Mouse (Mus musculus) T-cell, adult 2 months (primary cell): Measurements from ENCODE around the gene Grifin.

ENCODE experiments used
- DNase-seq: peaks from one replicate; pipeline ENCODE4 v3.0.0; 2022; ENCODE audit warnings: low spot score

Grifin gene

DNA sequence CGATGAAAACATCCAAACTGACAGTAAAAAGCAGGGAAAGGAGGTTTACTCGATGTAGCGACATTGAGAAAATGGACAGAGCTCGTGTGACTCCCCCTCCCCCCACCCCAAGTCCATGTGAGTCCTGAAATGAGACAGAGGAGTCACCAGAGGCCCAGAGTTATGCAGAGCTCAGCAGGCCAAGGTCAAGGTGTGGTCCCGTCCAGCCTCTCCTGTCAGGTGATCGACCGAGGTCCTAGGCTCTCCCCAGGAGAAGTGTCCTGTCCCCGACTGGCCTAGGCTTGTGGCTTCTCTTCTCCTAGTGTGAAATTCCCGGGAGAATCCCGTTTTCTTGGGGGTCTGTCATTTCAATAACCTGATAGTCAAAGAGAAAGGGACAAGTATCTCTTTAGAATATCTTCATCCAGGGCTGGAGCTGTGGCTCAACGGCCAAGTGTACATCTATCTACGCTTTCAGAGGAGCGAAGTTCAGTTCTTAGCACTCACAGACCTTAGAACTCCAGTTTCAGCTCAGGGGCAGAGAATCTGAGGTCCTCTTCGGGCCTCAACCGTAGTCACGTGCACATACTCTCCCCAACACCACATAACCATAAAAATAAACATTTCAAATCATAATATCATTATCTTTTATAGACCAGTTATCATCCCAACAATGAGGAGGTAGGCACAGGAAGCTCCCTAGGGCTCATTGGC lies 24.4 kb upstream of the Grifin start:
- no peak for DNase-seq

DNA sequence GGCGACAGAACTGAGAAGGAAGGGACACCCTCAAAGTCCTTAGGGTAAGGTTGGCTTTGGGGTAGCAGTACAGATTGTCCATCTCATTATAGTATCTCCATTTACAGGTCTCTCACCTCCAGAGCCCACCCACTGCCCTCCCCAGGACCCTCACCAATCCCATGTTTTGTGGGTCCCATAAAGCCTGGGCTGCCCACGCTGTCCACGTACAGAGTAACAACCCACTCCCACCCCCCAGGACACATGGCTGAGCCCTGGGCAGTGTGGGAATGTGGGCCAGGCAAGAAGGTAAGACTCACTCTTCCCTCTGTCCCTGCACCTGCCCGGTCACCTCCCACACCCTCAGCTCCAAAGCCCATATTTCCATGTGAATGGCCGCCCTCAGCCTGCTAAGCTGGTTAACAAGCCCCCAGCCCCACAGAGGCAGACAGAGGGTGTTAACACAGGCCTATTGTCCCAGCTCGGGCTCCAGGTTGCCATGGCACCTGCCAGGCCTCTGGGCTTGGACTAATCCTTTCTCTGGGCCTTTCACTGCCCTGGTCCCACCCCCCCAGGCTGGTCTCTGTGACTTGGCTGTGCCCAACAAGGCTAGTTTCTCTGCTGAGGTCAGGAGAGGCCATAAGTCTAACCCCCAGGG lies 19.0 kb upstream of the Grifin start:
- DNase-seq: no peak

DNA sequence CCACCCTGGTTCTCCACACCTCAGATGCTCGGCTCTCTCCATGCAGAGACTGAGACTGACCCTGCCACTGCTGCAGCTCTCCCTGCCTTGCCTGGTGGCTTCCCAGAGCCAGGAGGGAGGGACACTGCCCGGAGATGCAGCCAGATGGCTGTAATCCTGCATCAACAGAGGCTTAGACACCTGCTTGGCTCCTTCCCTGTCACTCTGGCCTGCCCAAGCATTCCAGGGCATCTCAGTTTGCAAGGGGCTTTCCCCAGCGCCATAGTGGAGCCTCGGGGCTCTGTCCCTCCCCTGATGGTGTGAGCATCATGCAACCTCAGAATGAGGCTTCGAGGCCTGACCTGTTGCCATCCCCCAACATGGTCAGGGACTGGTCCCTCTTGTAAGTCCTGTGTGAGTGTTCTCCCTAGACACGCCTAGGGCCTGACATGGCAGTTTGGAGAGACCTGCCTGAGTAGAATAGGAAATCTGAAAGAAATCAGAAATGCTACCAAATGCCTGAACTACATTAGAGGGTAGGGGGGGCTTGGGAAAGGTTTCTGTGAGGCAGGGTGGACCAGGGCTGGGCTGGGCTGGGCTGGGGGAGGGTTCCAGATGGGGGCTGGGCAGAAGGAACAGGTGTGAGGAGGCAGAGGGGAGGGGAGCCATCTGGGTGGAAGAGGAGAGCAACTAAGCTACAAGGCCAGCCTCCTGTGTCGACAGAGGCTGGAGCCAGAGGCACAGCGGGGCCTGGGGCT lies 18.3 kb upstream of the Grifin start:
- no peak for DNase-seq

DNA sequence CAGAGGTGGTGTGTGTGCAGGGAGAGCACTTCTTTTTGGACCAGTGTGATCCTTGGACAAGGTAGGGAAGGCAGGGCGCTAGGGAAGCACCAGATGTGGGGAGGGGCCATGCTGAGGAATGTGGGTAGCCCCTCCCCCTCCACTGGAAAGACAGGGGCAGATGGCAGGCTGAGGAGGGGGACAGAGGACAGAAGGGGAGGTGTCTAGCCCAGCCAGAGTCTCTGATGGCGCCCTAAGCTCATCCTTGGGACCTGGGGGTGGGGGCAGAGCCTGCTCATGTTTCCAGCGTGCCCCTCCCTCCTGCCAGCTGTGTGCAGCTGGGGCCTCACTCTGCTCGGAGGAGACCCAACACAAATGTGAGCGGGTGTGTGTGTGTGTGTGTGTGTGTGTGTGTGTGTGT lies 16.7 kb upstream of the Grifin start:
- DNase-seq: no peak

DNA sequence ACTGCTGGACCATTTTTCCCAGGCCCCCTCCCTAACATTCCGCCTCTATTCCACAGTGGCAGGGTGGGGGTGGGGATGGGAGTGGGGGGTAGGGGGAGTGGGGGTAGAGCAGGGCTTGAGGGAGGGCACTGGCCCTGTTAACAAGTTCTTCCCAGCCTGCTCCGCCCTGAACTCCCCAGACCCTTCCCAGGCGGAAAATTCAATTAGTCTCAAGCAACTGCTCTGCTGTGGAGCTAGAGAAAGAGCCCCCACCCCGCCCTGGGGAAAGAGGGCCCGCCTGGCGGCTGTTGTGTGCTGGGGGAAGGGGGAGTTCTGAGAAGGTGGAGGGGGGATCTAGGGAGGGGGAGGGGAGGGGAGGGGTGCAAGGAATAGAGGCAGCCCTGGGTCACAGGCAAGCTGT lies 14.9 kb upstream of the Grifin start:
- no peak for DNase-seq

DNA sequence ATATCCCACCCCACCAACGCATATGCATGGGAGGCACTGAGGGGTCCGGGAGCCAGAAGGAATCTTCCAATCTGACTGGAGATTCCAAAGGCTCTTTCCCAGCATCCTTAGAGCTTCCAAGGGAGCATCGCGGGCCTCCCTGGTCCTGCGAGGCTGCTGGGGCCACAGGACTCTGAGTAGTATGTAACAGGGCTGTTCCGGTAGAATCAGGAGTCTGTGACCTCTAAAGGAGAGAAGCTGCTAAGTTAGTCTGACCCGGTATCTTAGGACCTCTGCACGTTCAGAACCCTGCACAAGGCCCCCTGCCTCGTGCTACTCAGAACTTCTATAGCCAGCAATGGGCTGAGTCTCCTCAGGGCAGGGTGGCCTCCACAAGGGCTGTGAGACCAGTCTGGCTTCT lies 14.3 kb upstream of the Grifin start:
- no peak for DNase-seq

DNA sequence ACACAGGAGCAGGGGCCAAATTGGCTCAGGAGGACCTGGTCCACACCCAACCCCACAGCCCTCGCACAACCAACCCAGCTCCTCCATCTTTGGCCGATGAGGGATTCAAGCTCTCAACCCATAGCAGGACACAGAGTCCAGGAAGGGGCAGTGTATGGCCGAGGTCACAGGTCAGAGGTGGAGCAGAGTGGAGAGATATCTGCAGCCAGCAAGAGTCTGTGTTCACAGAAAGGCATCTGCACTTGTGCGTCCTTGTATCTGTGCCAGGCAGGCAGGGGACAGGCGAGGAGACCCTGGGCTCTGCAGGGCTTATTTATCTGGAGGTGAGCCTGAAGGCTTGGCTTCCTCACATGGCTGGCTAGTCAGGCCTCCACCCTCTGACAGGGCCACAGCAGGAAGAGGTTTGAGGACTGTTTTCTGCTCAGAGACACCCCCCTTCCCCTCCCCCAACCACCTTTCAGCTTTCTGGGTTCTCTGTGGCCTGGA lies 10.6 kb upstream of the Grifin start:
- DNase-seq: peak; percentile 76

DNA sequence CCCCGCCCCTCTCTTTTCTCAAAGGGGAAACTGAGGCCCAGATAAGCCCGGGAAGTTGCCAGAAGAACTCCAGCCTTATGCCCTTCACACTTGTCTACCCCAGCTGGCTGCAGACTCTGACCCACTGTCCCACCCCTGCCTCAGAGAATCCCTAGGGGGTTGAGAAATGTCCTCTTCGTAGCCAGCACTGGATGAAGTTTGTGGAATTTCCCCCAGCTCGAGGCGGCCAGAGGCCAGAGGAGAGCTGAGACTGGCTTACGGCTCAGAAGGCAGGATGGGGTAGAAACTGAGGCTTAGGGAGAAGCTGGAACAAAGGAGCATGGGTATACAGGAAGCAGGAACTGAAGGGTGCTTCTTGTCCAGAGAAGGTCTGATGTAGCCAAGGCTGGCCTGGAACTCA lies 7.7 kb upstream of the Grifin start:
- no peak for DNase-seq

DNA sequence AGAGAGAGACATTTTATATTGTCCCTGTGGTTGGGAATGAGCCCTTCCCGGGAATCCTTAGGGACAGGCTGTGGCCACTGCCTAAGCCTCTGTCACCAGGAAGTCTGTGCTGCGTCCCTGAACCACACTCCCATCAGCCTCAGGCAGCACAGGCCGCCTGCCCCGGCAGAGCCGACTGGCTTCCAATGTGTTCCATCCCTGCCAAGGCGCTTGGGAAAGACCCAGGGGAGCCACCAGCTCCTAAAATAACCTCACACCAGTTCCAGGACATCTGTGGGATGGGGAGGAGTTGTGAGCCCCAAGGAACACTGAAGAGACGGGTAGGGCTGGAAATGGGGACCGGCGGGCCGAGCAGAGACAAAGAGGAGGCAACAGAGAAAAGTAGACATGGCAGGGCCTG lies 6.8 kb upstream of the Grifin start:
- no peak for DNase-seq

DNA sequence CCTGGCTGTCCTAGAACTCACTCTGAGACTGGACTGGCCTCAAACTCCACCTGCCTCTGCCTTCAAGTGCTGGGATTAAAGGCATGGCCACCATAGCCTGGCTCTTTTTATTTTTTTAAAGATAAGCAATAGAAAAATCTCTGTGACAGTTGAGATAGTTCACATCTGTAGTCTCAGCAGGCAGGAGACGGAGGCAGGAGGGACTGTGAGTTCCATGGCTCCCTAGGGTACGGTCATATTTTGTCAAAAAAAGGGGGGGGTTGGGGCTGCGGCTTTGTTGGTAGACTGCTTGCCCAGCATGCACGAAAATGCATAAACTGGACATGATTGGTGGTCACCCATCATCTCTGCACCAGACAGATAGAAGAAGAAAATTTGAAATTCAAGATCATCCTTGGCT lies 6.3 kb upstream of the Grifin start:
- DNase-seq: no peak

DNA sequence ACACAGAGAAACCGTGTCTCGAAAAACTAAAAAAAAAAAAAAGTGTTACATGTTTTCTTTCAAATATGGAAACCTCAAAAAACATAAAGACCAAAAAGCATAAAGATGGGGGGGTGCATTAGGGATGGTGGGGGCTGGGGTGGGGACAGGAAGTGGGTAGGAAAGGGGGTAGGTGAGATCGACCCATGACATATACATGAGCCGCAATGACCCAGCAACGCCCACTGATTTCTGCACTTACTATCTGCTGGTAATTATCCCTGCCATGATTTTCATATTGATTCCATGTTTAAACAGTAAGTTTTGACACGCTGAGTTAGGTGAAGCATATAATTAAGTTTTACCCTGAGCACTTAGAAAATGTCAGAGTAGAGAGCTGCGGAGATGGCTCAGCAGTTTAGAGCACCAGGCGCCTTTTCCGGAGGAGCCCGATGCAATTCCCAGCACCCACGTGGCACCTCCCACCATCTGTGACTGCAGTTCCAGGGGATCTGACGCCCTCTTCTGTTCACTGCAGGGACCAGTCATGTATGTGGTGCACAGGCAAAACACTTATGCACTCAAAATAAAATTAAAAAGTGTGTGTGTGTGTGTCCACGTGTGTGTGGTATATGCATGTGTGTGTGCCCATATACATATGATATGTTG lies 5.5 kb upstream of the Grifin start:
- peak; percentile 59 for DNase-seq

DNA sequence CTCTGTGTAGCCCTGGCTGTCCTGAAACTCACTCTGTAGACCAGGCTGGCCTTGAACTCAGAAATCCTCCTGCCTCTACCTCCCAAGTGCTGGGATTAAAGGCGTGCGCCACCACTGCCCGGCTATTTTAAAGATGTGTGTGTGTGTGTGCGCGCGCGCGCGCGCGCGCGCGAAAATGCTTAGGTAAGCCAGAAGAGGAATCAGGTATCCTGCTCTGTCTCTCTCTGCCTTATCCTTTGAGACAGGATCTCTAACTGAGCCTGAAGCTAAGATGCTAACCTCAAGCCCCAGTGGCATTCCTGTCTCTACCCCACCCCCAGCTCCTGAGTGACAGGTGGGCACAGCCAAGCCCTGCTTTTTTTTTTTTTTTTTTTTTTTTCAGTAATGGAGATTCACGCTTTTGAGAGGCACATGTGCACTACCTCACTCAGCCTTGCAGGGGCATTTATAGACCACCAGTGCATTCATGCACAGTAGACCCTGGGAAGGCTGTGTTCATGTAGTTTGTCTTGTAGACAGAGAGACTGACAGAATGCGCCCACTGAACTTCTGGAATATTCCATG lies 4.2 kb upstream of the Grifin start:
- no peak for DNase-seq

DNA sequence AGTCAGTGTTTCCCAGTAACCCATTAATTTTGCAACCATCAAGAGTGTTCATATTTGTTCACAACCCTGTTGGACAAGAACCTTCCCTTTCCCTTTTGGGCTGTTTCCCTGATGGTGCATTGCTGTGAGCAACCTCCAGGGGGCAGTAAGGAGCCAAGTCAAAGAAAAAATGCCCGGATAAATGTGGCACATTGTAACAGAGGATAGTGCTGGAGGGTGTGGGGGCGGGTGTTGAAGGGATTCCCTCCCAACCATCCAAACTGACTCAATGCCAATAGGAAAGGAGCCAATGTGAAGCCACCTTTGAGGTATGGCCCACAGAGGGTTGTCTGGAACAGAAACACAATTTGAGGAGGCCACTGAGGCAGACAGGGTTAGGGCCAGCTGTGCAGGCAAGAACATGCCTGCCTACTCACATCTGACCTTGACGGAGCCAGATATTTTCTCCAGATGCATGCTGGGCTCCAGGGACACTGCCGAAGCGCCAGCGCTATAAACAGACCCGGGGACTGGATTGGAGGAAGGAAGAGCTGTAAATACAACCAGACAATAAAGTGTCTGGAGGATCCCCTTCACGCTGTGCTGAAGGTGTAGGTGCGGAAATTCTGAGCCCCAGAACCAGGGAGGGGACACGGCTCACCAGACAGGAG lies 3.6 kb upstream of the Grifin start:
- peak; percentile 70 for DNase-seq

DNA sequence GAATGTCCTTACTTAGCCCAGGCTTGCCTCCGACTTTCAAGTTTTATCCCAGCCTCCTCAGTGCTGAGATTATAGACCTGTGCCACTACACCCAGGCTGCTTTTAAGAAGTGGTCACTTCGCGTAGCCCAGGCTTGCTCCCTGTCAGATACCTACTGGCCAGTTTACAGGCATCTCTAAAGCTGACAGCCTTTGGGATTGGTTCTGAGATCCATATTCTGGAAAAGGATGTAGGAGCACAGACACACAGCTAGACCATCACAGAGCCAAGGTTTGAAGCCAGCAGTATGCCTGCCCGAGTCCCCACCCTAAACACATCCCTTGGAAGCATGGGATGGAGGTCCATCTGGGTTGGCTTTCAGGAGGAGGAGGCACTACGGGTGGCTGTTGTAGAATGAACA lies 2.9 kb upstream of the Grifin start:
- no peak for DNase-seq

DNA sequence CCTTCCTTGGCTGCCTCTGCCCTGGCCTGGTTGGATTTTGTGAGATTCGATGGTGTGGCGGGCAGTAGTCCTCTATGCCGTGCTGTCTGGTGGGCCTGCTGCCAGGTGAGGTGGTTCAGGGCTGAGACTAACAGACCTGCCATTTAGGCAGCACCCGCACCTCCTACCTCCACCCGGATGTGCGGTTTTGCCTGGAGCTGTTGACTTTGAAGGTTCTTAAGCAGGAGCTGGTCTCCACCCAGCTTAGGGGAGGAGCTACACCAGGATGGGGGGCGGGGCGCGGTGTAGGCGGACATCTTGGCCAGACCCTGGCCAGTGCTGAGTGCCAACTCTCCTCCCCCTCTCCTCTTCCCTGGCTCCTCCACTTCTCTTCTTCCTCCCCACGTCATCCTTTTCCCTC lies 2.5 kb upstream of the Grifin start:
- DNase-seq: peak; percentile 92

DNA sequence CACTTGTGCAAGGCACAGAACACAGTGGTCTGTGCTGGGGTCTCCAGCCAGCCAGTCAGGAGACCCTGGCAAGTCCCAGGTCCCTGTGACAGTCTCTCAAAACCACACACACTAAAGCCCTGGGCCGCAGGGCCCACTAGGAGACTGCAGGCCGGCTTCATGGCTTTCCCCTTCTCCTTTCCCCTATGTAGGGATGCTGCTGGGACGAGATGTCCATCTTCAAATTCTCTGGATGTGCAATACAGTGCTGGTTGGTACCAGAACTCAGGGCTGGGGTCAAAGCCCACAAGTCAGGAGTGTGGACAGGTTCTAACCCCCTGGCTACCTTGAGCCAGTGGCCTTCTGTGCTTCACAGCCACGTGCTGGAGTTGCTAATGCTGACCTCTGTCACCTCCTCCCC lies 1.4 kb upstream of the Grifin start:
- DNase-seq: no peak

DNA sequence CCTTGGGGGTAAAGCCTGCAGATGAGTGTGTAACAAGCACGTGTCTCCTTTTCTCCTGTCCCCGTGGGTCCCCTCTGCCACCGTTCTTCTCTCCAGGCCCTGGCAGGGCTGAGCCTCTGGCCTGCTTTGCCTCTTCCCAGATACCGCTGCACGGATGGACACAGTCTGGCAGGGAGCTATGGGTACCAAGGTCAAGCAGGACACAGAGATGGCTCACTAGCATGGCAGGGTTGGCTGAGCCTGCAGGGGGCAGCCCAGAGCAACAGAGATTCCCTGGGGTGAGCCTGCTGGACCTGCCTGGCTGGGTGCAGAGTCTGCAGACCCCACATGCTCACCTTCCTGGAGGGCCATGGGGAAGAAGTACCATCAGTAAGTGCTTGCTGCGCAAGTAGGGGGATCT lies 985 bp upstream of the Grifin start:
- peak; percentile 46 for DNase-seq

DNA sequence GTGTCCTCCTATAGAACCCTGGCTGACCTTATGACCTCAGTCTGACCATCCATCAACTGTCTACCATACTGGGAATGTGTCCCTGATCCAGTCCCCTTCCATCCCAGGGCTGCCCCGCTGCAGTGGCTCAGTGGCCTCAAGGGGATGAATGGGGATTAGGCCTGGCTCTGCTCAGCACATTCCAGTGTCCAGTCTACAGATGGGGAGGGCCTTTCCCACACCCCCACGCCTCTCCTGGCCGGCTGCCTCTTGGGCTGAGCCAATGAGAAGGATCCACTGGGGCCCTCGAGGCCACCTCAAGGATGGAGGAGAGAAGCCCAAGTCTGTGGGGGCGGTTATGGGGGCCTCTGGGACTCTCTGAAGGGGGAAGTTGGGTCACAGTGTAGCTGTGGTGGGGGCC lies 580 bp upstream of the Grifin start:
- DNase-seq: no peak

DNA sequence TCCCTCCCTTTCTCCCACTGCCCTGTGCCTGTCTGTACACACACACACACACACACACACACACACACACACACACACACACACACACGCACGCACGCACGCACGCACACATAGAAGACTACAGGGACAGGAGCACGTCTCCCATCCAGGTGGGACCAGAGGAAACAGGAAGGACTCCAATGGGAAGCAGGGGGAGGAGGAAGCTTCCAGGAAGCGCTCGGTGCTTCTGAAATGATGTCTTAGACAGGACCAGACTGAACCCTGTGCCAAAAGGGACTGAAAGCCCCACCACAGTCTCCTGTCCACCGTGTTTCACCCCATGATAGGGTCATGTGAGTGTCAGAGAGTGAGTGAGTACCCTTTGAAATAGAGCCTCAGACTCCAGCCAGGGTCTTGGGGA lies 2.3 kb downstream of the Grifin start:
- no peak for DNase-seq

DNA sequence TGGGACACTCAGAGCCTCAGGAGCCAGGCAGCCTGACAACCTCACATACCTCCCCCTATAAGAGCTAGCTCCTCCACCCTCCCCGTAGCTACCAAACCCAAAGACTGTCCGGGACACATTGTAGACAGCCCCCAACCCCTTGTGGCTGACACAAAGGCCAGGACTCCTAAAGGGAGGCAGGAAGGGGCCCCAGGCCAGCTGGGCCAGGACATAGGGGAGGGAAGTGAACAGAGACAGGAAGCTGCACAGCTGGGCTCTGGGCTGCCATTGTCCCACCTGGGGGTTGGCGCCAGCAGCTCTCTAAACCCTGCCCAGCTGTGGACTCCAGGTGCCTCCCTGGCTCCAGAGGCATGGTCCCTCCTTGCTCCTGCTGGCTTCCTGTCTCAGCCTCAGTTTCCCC lies 8.0 kb downstream of the Grifin start:
- no peak for DNase-seq

DNA sequence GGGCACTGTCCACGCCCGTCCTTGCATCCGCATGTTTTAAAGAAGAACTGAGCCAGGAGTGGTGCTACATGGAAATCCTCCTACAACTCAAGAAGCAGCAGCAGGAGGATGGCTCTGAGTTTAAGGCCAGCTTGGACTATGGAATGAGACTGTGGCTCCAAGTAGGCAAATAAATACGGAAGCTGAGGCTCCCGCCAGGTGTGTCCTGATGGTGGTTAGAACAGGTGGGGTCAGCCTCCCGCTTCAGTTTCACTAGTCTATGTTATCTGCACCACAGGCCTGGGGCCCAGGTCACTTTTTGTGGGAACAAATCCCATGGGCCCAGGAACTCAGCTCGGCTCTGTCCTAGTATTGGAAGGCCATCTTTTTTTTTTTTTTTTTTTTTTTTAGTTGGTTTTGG lies 11.2 kb downstream of the Grifin start:
- no peak for DNase-seq
